Mouse (Mus musculus) hindbrain, embryonic 10.5 days (tissue): ENCODE measurements around the gene Krtap12-1. TPM values are rescaled to one million over a fixed set of nuclear protein-coding genes. Genes with fewer than 3 reads are reported as not detected.
"Not testable (repeated sequence)": the region's sequence is repeated elsewhere in the genome, so short reads cannot be mapped to it uniquely, and the experiment has no call there.

Source experiments
- DNase-seq: peaks from one replicate; pipeline ENCODE4 v3.0.0-alpha.2; 2017; ENCODE audit warnings: low spot score
- H3K27ac ChIP-seq: fragments of 300-500 bp; sonication (generic); 2 replicates; pipeline ENCODE4 v1.5.1; 2016; ENCODE audit warnings: mild to moderate bottlenecking, moderate library complexity
- H3K27me3 ChIP-seq: fragments of 300-500 bp; sonication (generic); 2 replicates; pipeline ENCODE4 v1.6.1; 2016; ENCODE audit warnings: mild to moderate bottlenecking; ENCODE audit not compliant: poor library complexity, insufficient read depth, severe bottlenecking
- H3K36me3 ChIP-seq: fragments of 300-500 bp; sonication (generic); 2 replicates; pipeline ENCODE4 v1.6.1; 2016; ENCODE audit warnings: mild to moderate bottlenecking, moderate library complexity
- H3K4me1 ChIP-seq: fragments of 300-500 bp; sonication (generic); replicated peaks from 2 replicates; pipeline ENCODE4 v1.6.1; 2016; ENCODE audit warnings: mild to moderate bottlenecking
- H3K4me3 ChIP-seq: fragments of 300-500 bp; sonication (generic); 2 replicates; pipeline ENCODE4 v1.5.1; 2016; ENCODE audit warnings: mild to moderate bottlenecking, moderate library complexity
- H3K9me3 ChIP-seq: fragments of 300-500 bp; sonication (generic); 2 replicates; pipeline ENCODE4 v1.6.1; 2016; ENCODE audit warnings: mild to moderate bottlenecking, moderate library complexity
- WGBS: fragments of 180-500 bp; shearing (Covaris S2); methylation state at CpG from one replicate; pipeline ENCODE4 v1.1.7; 2016; 5-methylcytosine and 5-hydroxymethylcytosine counted together
- polyA plus RNA-seq: library from polyadenylated mRNA; unstranded; fragments of >200 nt; fragmentation: Nextera tagmentation; extraction: Ambion mirVana; gene quantifications from 2 replicates; pipeline ENCODE4 v1.2.1, GENCODE M21; 2016

Gene Krtap12-1
- polyA plus RNA-seq, 1 experiment from 2014 or later: not detected

DNA sequence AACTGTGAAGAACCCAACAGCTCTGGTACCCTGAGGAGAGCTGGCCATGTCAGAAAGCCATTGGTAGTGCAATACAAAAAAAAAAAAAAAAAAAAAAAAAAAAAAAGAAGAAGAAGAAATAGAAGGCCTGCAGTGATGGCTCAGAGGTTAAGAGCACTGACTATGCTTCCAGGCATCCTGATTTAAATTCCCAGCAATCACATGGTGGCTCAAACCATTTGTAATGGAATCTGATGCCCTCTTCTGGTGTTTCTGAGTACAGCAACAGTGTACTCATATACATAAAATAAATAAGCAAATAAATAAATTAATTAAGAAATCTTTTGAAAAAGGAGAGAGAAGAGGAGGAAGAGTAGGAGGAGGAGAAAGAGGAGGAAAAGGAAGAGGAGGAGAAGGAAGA is 33.0 kb downstream of the Krtap12-1 start:
- no peaks in the 10 kb centered on the region for H3K36me3 ChIP-seq
- no peak overlapping the region for H3K27ac ChIP-seq
- 0 out of 2 replicates have a peak, but pooled peaks cover 2% of the 10 kb centered on the region for H3K9me3 ChIP-seq
- no peak overlapping the region for H3K4me3 ChIP-seq
- DNase-seq: no peak
- H3K4me1 ChIP-seq: peaks cover 9% of the 10 kb centered on the region; the same call in 1 of the 2 replicates
- no peaks in the 10 kb centered on the region for H3K27me3 ChIP-seq

DNA sequence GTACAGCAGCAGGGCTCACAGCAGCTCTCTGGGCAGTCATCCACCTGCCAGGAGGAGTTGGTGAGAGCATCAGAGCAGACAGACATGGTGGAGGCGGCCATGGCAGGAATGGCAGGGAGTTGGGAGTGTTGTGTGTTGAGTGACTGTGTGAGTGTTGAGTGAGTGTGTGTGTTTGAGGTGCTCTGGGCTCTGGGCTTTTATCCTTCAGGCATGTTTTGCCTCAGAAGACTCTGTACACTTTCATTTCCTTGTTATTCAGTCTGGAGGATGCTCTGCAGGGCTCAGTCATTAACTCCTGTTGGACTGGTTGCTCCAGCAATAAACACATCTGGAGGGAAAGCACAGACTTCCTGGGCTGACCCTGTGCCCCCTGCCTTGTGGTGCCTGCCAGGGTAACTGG is 39.2 kb downstream of the Krtap12-1 start, which contains the start of gene Gm3233:
TSS of gene Gm3233 (minus strand) at position 101 of the 400 bp plus-strand sequence.
- H3K4me1 ChIP-seq, H3K9me3 ChIP-seq, H3K27me3 ChIP-seq, H3K36me3 ChIP-seq, H3K4me3 ChIP-seq, DNase-seq, H3K27ac ChIP-seq: not testable (repeated sequence)
- 67% methylated on average over 1 of the region's 1 CpGs for WGBS

DNA sequence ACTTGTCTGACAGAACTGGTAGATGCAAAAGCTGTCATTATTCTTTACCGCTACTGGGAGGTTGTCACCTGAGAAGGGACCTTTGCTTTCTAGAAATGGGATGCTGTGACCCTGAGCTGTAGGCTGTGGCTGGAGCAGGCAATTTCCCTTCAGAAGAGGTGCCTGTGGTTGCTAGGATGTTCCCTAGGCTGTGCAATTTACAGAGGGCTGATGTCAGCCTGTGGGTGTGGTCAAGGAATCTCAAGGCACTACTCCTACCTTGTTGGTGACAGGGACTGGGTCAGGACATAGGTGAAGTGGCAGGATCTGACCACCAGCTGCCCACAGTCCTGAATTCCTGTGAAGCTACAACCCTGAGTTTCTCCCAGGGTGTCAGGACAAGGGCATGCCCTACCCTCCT is 49.3 kb downstream of the Krtap12-1 start:
- WGBS: 84% methylated on average over 1 of the region's 1 CpGs
- no peak for DNase-seq
- Histone ChIP-seq H3K4me1 (no peaks in the 10 kb centered on the region; the same call in 1 of the 2 replicates), H3K4me3 (no peak overlapping the region), H3K36me3 (no peaks in the 10 kb centered on the region), H3K9me3 (no peaks in the 10 kb centered on the region), H3K27ac (no peak overlapping the region), H3K27me3 (no peaks in the 10 kb centered on the region)

Other genes with a start within 250 kb of the Krtap12-1 start
- gene Fam207a, start 204.8 kb upstream of the Krtap12-1 start, polyA plus RNA-seq: 48.8 and 50.0 TPM in 2 replicates
- 1.0 and 1.2 TPM in 2 replicates for gene Itgb2, start 190.3 kb upstream of the Krtap12-1 start, polyA plus RNA-seq
- gene Pttg1ip, start 138.9 kb upstream of the Krtap12-1 start, polyA plus RNA-seq: 66.6 and 67.2 TPM in 2 replicates
- gene Sumo3, start 114.5 kb upstream of the Krtap12-1 start, polyA plus RNA-seq: 336 and 389 TPM in 2 replicates
- 4.4 TPM in 1 of 2 replicates, not detected in the other for gene Gm49325, start 114.4 kb upstream of the Krtap12-1 start, polyA plus RNA-seq
- gene Ube2g2, start 98.3 kb upstream of the Krtap12-1 start, polyA plus RNA-seq: 100 and 103 TPM in 2 replicates
- 0.93 and 1.0 TPM in 2 replicates for gene Tspear, start 34.0 kb upstream of the Krtap12-1 start, polyA plus RNA-seq
- gene Gm19402, start 29.8 kb upstream of the Krtap12-1 start, polyA plus RNA-seq: not detected in 2 replicates
- not detected in 2 replicates for gene Gm9508, start 23.4 kb upstream of the Krtap12-1 start, polyA plus RNA-seq
- not detected in 2 replicates for gene Gm10272, start 14.0 kb upstream of the Krtap12-1 start, polyA plus RNA-seq
- gene Gm10024, start 9.1 kb upstream of the Krtap12-1 start, polyA plus RNA-seq: not detected in 2 replicates
- not detected in 2 replicates for gene Gm10142, start 4.8 kb upstream of the Krtap12-1 start, polyA plus RNA-seq
- gene Gm10100, start 5.9 kb downstream of the Krtap12-1 start, polyA plus RNA-seq: not detected in 2 replicates
- gene Gm18596, start 22.0 kb downstream of the Krtap12-1 start, polyA plus RNA-seq: not detected in 2 replicates
- not detected in 2 replicates for gene Gm9736, start 30.8 kb downstream of the Krtap12-1 start, polyA plus RNA-seq
- gene Gm3233, start 39.1 kb downstream of the Krtap12-1 start, polyA plus RNA-seq: not detected in 2 replicates
- not detected in 2 replicates for gene Gm3238, start 50.7 kb downstream of the Krtap12-1 start, polyA plus RNA-seq
- not detected in 2 replicates for gene Gm7138, start 56.3 kb downstream of the Krtap12-1 start, polyA plus RNA-seq
- gene Gm3250, start 61.9 kb downstream of the Krtap12-1 start, polyA plus RNA-seq: not detected in 2 replicates
- not detected in 2 replicates for gene Gm7137, start 67.6 kb downstream of the Krtap12-1 start, polyA plus RNA-seq
- gene Gm9639, start 74.5 kb downstream of the Krtap12-1 start, polyA plus RNA-seq: not detected in 2 replicates
- not detected in 2 replicates for gene Gm19668, start 78.5 kb downstream of the Krtap12-1 start, polyA plus RNA-seq
- gene Gm9507, start 91.2 kb downstream of the Krtap12-1 start, polyA plus RNA-seq: not detected in 2 replicates
- gene Gm2696, start 94.1 kb downstream of the Krtap12-1 start, polyA plus RNA-seq: not detected in 2 replicates
- gene Krtap10-4, start 106.5 kb downstream of the Krtap12-1 start, polyA plus RNA-seq: not detected in 2 replicates
- gene Krtap10-10, start 115.3 kb downstream of the Krtap12-1 start, polyA plus RNA-seq: not detected in 2 replicates
- gene Gm36176, start 126.2 kb downstream of the Krtap12-1 start, polyA plus RNA-seq: not detected in 2 replicates
- not detected in 2 replicates for gene Gm10318, start 132.3 kb downstream of the Krtap12-1 start, polyA plus RNA-seq
- not detected in 2 replicates for gene Gm3285, start 141.4 kb downstream of the Krtap12-1 start, polyA plus RNA-seq
- 2.6 and 4.1 TPM in 2 replicates for gene Lrrc3, start 181.9 kb downstream of the Krtap12-1 start, polyA plus RNA-seq
- 0.88 and 1.2 TPM in 2 replicates for gene Trpm2, start 250.0 kb downstream of the Krtap12-1 start, polyA plus RNA-seq